Mouse (Mus musculus) stomach, embryonic 16.5 days (tissue): ENCODE data around the gene Pcare. TPM values are rescaled to one million over a fixed set of nuclear protein-coding genes. Genes with fewer than 3 reads are reported as not detected.
"Not testable (repeated sequence)": the region's sequence is repeated elsewhere in the genome, so short reads cannot be mapped to it uniquely, and the experiment has no call there.

Experiments used
- ATAC-seq: fragments of 200-750 bp; cut with Nextera tagmentation; 2 replicates; pipeline ENCODE4 v1.8.0; 2017; ENCODE audit warnings: moderate number of reproducible peaks, moderate TSS enrichment; ENCODE audit not compliant: insufficient read depth, low FRiP score
- H3K27ac ChIP-seq: fragments of 300-500 bp; sonication (generic); 2 replicates; pipeline ENCODE4 v1.5.1; 2014; ENCODE audit warnings: low read length
- H3K27me3 ChIP-seq: fragments of 300-500 bp; sonication (generic); 2 replicates; pipeline ENCODE4 v1.6.1; 2014; ENCODE audit warnings: low read length, control low read depth, mixed read lengths; ENCODE audit not compliant: control insufficient read depth, insufficient read depth
- H3K36me3 ChIP-seq: fragments of 300-500 bp; sonication (generic); 2 replicates; pipeline ENCODE4 v1.6.1; 2014; ENCODE audit warnings: low read length; ENCODE audit not compliant: control insufficient read depth, insufficient read depth
- H3K4me1 ChIP-seq: fragments of 300-500 bp; sonication (generic); 2 replicates; pipeline ENCODE4 v1.6.1; 2014; ENCODE audit warnings: low read length, control low read depth, mixed read lengths; ENCODE audit not compliant: control insufficient read depth, insufficient read depth
- H3K4me2 ChIP-seq: fragments of 300-500 bp; sonication (generic); 2 replicates; pipeline ENCODE4 v1.6.1; 2014; ENCODE audit warnings: low read depth, low read length, mixed read lengths
- H3K4me3 ChIP-seq: fragments of 300-500 bp; sonication (generic); replicated peaks from 2 replicates; pipeline ENCODE4 v1.5.1; 2014; ENCODE audit warnings: mild to moderate bottlenecking, low read length
- H3K9ac ChIP-seq: fragments of 300-500 bp; sonication (generic); 2 replicates; pipeline ENCODE4 v1.6.1; 2014; ENCODE audit warnings: low read length
- H3K9me3 ChIP-seq: fragments of 300-500 bp; sonication (generic); replicated peaks from 2 replicates; pipeline ENCODE4 v1.6.1; 2016; ENCODE audit warnings: low read length, control low read depth; ENCODE audit not compliant: control insufficient read depth
- WGBS: fragments of 180-500 bp; shearing (Covaris S2); extraction: QIAGEN DNeasy Blood & Tissue Kit; methylation state at CpG from one replicate; pipeline ENCODE4 v1.1.7; 2014; 5-methylcytosine and 5-hydroxymethylcytosine counted together
- polyA plus RNA-seq: library from polyadenylated mRNA; unstranded; fragments of >200 nt; fragmentation: Nextera tagmentation; extraction: Ambion mirVana; gene quantifications from 2 replicates; pipeline ENCODE4 v1.2.1, GENCODE M21; 2015

The Pcare gene
- polyA plus RNA-seq, 1 experiment from 2014 or later: not detected

- H3K4me2 ChIP-seq: no peak overlapping the region
- H3K27ac ChIP-seq: no peak overlapping the region
- no peak for ATAC-seq
- no peaks in the 10 kb centered on the region for H3K36me3 ChIP-seq
- H3K27me3 ChIP-seq: no peaks in the 10 kb centered on the region; the same call in 1 of the 2 replicates
- H3K9me3 ChIP-seq: peaks cover 4% of the 10 kb centered on the region; the same call in 1 of the 2 replicates
- H3K9ac ChIP-seq: no peak overlapping the region
- H3K4me3 ChIP-seq: no peak overlapping the region
- WGBS: 76% methylated on average over 2 of the region's 2 CpGs
- peaks cover 3% of the 10 kb centered on the region; the same call in 1 of the 2 replicates for H3K4me1 ChIP-seq
Observed at GRCm38 (mm10) chr17:71780490-71780889, 27.8 kb upstream of the Pcare start.

- Histone ChIP-seq H3K36me3 (no peaks in the 10 kb centered on the region), H3K27ac (no peak overlapping the region), H3K4me1 (peaks cover 3% of the 10 kb centered on the region; the same call in 1 of the 2 replicates), H3K9ac (no peak overlapping the region), H3K9me3 (peaks cover 4% of the 10 kb centered on the region; the same call in 1 of the 2 replicates), H3K4me2 (no peak overlapping the region), H3K27me3 (no peaks in the 10 kb centered on the region; the same call in 1 of the 2 replicates), H3K4me3 (no peak overlapping the region)
- 79% methylated on average over 3 of the region's 3 CpGs for WGBS
- no peak for ATAC-seq
Observed at GRCm38 (mm10) chr17:71778696-71779095, 26.0 kb upstream of the Pcare start.

- Histone ChIP-seq H3K4me3 (no peak overlapping the region), H3K27ac (no peak overlapping the region), H3K4me2 (no peak overlapping the region), H3K36me3 (no peaks in the 10 kb centered on the region), H3K4me1 (no peaks in the 10 kb centered on the region), H3K9me3 (peaks cover 4% of the 10 kb centered on the region; the same call in 1 of the 2 replicates), H3K27me3 (no peaks in the 10 kb centered on the region), H3K9ac (no peak overlapping the region)
- ATAC-seq: no peak
- 77% methylated on average over 4 of the region's 4 CpGs for WGBS
Observed at GRCm38 (mm10) chr17:71775279-71775678, 22.6 kb upstream of the Pcare start.

GRCm38 (mm10) chr17:71774173-71774572 is 21.5 kb upstream of the Pcare start:
- no peak overlapping the region for H3K27ac ChIP-seq
- H3K9ac ChIP-seq: no peak overlapping the region
- ATAC-seq: no peak
- H3K9me3 ChIP-seq: peaks cover 4% of the 10 kb centered on the region; the same call in 1 of the 2 replicates
- no peaks in the 10 kb centered on the region for H3K4me1 ChIP-seq
- 69% methylated on average over 4 of the region's 4 CpGs for WGBS
- no peak overlapping the region for H3K4me3 ChIP-seq
- no peaks in the 10 kb centered on the region for H3K27me3 ChIP-seq
- H3K4me2 ChIP-seq: no peak overlapping the region
- no peaks in the 10 kb centered on the region for H3K36me3 ChIP-seq

- Histone ChIP-seq H3K27ac (no peak overlapping the region), H3K9me3 (no peaks in the 10 kb centered on the region), H3K36me3 (no peaks in the 10 kb centered on the region), H3K4me2 (no peak overlapping the region), H3K27me3 (no peaks in the 10 kb centered on the region), H3K9ac (no peak overlapping the region), H3K4me1 (no peaks in the 10 kb centered on the region), H3K4me3 (no peak overlapping the region)
- WGBS: 81% methylated on average over 3 of the region's 3 CpGs
- no peak for ATAC-seq
Observed at GRCm38 (mm10) chr17:71770696-71771095, 18.0 kb upstream of the Pcare start.

GRCm38 (mm10) chr17:71769564-71769963 is 16.9 kb upstream of the Pcare start:
- no peaks in the 10 kb centered on the region for H3K36me3 ChIP-seq
- H3K27me3 ChIP-seq: no peaks in the 10 kb centered on the region
- no peak overlapping the region for H3K9ac ChIP-seq
- no peaks in the 10 kb centered on the region for H3K4me1 ChIP-seq
- H3K27ac ChIP-seq: no peak overlapping the region
- no peak for ATAC-seq
- H3K4me3 ChIP-seq: no peak overlapping the region
- no peak overlapping the region for H3K4me2 ChIP-seq
- no peaks in the 10 kb centered on the region for H3K9me3 ChIP-seq
- 57% methylated on average over 6 of the region's 6 CpGs for WGBS

GRCm38 (mm10) chr17:71768173-71768572 is 15.5 kb upstream of the Pcare start, which contains the start of gene Clip4:
Clip4 (plus strand) TSS chr17:71768473.
- not testable (repeated sequence) for ATAC-seq, H3K27me3 ChIP-seq, H3K4me3 ChIP-seq, H3K9me3 ChIP-seq, H3K27ac ChIP-seq, H3K4me2 ChIP-seq, H3K4me1 ChIP-seq, H3K36me3 ChIP-seq, H3K9ac ChIP-seq
- WGBS: 67% methylated on average over 1 of the region's 1 CpGs

- Histone ChIP-seq H3K27ac (no peak overlapping the region), H3K27me3 (no peaks in the 10 kb centered on the region), H3K36me3 (no peaks in the 10 kb centered on the region), H3K4me2 (no peak overlapping the region), H3K9me3 (no peaks in the 10 kb centered on the region), H3K4me3 (no peak overlapping the region), H3K9ac (no peak overlapping the region), H3K4me1 (no peaks in the 10 kb centered on the region)
- no peak for ATAC-seq
- whole genome bisulfite sequencing: 85% methylated on average over 7 of the region's 7 CpGs
Observed at GRCm38 (mm10) chr17:71760536-71760935, 7.8 kb upstream of the Pcare start.

- H3K27ac ChIP-seq: no peak overlapping the region
- ATAC-seq: no peak; the same call in 1 of the 2 replicates
- no peaks in the 10 kb centered on the region for H3K4me1 ChIP-seq
- H3K9ac ChIP-seq: no peak overlapping the region
- no peaks in the 10 kb centered on the region for H3K9me3 ChIP-seq
- H3K36me3 ChIP-seq: no peaks in the 10 kb centered on the region
- no peak overlapping the region for H3K4me3 ChIP-seq
- H3K4me2 ChIP-seq: no peak overlapping the region
- no peaks in the 10 kb centered on the region for H3K27me3 ChIP-seq
- 70% methylated on average over 9 of the region's 9 CpGs for WGBS
Observed at GRCm38 (mm10) chr17:71749616-71750168, 3.0 kb downstream of the Pcare start.
